Mouse (Mus musculus): ENCODE data around the gene Ctbp2. TPM values are rescaled to one million over a fixed set of nuclear protein-coding genes. Genes with fewer than 3 reads are reported as not detected.

Gene Ctbp2
- polyA plus RNA-seq, 1 experiment from 2014 or later: 129 TPM

DNA sequence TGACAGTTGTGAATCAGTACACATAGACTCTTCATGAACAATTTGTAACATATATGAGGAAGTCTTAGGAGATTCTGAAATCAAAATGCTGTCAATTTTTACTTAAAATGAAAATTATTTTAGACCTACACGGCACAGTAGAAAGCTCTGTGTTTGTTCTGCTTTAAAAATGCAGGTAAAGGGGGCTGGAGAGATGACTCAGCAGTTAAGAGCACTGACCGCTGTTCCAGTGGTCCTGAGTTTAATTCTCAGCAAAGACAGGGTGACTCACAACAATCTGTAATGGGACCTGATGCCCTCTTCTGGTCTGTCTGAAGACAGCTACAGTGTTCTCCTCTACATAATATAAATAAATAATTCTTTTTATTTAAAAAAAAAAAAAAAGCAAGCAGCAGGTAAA is 158.4 kb downstream of the Ctbp2 start:
- Histone ChIP-seq H3K27ac (replicated peaks; ENCODE audit: low read depth, low read length) (no peak overlapping the region), H3K9me3 (replicated peaks; ENCODE audit: control insufficient read depth, low read length) (no peaks in the 10 kb centered on the region), H3K36me3 (replicated peaks; ENCODE audit: control insufficient read depth, insufficient read depth, low read depth, low read length) (no peaks in the 10 kb centered on the region), H3K9ac (replicated peaks; ENCODE audit: low read length) (no peak overlapping the region), H3K4me3 (ENCODE audit: low read depth, low read length) (no peak overlapping the region), H3K4me1 (ENCODE audit: control insufficient read depth, insufficient read depth, low read length) (no peaks in the 10 kb centered on the region), H3K4me2 (ENCODE audit: low read depth, low read length) (no peak overlapping the region), H3K27me3 (ENCODE audit: control insufficient read depth, insufficient read depth, low read length) (no peaks in the 10 kb centered on the region)
- ATAC-seq (replicated peaks; ENCODE audit: insufficient number of reproducible peaks, low FRiP score, low TSS enrichment, low read depth): no peak
- 79% methylated on average over 2 of the region's 2 CpGs for WGBS
- no peak for DNase-seq (ENCODE audit: low spot score)

DNA sequence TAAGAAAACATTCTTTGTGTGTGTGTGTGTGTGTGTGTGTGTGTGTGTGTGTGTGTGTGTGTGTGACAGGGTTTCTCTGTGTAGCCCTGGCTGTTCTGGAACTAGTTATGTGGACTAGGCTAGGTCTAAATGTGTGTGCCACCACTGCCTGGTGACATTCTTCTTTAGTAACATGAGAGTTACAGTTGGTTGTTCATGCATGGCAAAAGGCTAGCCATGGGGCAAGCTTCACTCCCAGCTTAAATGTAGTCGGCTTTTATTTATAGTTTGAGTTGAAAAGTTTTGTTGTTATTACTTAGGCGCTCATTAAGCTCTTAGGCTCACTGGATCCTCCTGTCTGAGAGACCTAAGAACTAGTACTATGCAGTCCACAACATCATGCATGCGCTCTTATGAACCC is 159.8 kb downstream of the Ctbp2 start:
- H3K36me3 ChIP-seq (replicated peaks; ENCODE audit: control insufficient read depth, insufficient read depth, low read depth, low read length): no peaks in the 10 kb centered on the region
- ATAC-seq (replicated peaks; ENCODE audit: insufficient number of reproducible peaks, low FRiP score, low TSS enrichment, low read depth): no peak
- 87% methylated on average over 3 of the region's 3 CpGs for whole genome bisulfite sequencing

DNA sequence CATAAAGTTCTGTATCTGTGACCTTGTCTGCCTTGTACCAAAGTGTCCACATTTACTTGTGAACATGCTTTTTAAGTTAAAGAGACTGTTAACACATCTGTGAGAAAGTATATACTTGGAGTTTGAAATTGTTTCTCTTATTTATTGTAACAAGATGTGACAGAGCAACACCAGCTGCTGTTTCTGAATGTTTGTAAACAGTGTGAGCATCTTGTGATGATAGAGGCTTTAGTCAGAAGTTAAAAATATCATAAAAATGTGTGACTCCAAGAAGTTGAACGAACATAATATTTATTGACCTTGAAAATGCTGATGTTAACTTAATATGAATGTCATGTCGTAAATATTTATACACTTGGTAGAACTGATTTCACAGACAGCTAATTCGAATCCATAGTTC is 173.5 kb downstream of the Ctbp2 start:
- Histone ChIP-seq H3K4me1 (ENCODE audit: control insufficient read depth, insufficient read depth, low read length) (no peaks in the 10 kb centered on the region), H3K27ac (replicated peaks; ENCODE audit: low read depth, low read length) (no peak overlapping the region), H3K9me3 (replicated peaks; ENCODE audit: control insufficient read depth, low read length) (no peaks in the 10 kb centered on the region), H3K4me2 (ENCODE audit: low read depth, low read length) (no peak overlapping the region), H3K36me3 (replicated peaks; ENCODE audit: control insufficient read depth, insufficient read depth, low read depth, low read length) (no peaks in the 10 kb centered on the region), H3K9ac (replicated peaks; ENCODE audit: low read length) (no peak overlapping the region), H3K27me3 (ENCODE audit: control insufficient read depth, insufficient read depth, low read length) (no peaks in the 10 kb centered on the region), H3K4me3 (ENCODE audit: low read depth, low read length) (no peak overlapping the region)
- WGBS: 96% methylated on average over 3 of the region's 3 CpGs
- DNase-seq (ENCODE audit: low spot score): no peak
- ATAC-seq (replicated peaks; ENCODE audit: insufficient number of reproducible peaks, low FRiP score, low TSS enrichment, low read depth): no peak

More for the DNA sequence above, 159.8 kb downstream of the Ctbp2 start:
- no peak overlapping the region for H3K4me3 ChIP-seq (ENCODE audit: low read depth, low read length)
- H3K4me2 ChIP-seq (ENCODE audit: low read depth, low read length): no peak overlapping the region
- H3K27me3 ChIP-seq (ENCODE audit: control insufficient read depth, insufficient read depth, low read length): no peaks in the 10 kb centered on the region
- H3K4me1 ChIP-seq (ENCODE audit: control insufficient read depth, insufficient read depth, low read length): no peaks in the 10 kb centered on the region
- no peak overlapping the region for H3K27ac ChIP-seq (replicated peaks; ENCODE audit: low read depth, low read length)
- H3K9me3 ChIP-seq (replicated peaks; ENCODE audit: control insufficient read depth, low read length): no peaks in the 10 kb centered on the region
- DNase-seq (ENCODE audit: low spot score): no peak
- no peak overlapping the region for H3K9ac ChIP-seq (replicated peaks; ENCODE audit: low read length)

DNA sequence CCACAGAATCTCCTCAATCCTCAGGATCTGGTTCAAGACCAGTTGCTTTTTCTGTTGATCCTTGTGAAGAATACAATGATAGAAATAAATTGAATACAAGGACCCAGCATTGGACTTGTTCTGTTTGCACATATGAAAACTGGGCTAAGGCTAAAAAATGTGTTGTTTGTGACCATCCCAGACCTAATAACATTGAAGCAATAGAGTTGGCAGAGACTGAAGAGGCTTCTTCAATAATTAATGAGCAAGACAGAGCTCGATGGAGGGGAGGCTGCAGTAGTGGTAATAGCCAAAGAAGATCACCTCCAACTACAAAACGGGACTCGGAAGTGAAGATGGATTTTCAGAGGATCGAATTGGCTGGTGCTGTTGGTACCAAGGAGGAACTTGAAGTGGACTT is 174.2 kb downstream of the Ctbp2 start:
- ATAC-seq (replicated peaks; ENCODE audit: insufficient number of reproducible peaks, low FRiP score, low TSS enrichment, low read depth) (no peak), DNase-seq (ENCODE audit: low spot score) (no peak)
- Histone ChIP-seq H3K9ac (replicated peaks; ENCODE audit: low read length) (no peak overlapping the region), H3K4me1 (ENCODE audit: control insufficient read depth, insufficient read depth, low read length) (no peaks in the 10 kb centered on the region), H3K4me3 (ENCODE audit: low read depth, low read length) (no peak overlapping the region), H3K4me2 (ENCODE audit: low read depth, low read length) (no peak overlapping the region), H3K9me3 (replicated peaks; ENCODE audit: control insufficient read depth, low read length) (no peaks in the 10 kb centered on the region), H3K27ac (replicated peaks; ENCODE audit: low read depth, low read length) (no peak overlapping the region), H3K27me3 (ENCODE audit: control insufficient read depth, insufficient read depth, low read length) (no peaks in the 10 kb centered on the region), H3K36me3 (replicated peaks; ENCODE audit: control insufficient read depth, insufficient read depth, low read depth, low read length) (no peaks in the 10 kb centered on the region)
- WGBS: 93% methylated on average over 4 of the region's 4 CpGs

DNA sequence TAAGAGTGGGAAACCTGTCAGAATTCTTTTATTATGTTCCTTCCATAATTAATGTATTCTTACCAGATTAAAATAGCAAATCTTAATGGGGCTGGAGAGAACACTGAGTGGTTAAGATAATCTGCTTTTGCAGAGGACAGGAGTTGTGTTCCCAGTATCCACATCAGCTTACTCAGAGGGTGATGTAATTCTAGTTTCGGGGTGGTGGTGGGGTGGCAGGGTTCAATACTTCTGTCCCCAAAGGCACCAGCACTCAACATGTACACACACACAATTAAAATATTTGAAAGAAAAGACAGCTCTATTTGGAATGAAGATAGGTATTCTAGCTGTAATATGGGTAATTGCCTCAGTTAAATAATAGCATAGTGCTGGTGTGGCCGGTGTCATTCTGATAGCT is 183.6 kb downstream of the Ctbp2 start:
- Histone ChIP-seq H3K27ac (replicated peaks; ENCODE audit: low read depth, low read length) (no peak overlapping the region), H3K9ac (replicated peaks; ENCODE audit: low read length) (no peak overlapping the region), H3K9me3 (replicated peaks; ENCODE audit: control insufficient read depth, low read length) (no peaks in the 10 kb centered on the region), H3K4me3 (ENCODE audit: low read depth, low read length) (no peak overlapping the region), H3K36me3 (replicated peaks; ENCODE audit: control insufficient read depth, insufficient read depth, low read depth, low read length) (no peaks in the 10 kb centered on the region), H3K4me1 (ENCODE audit: control insufficient read depth, insufficient read depth, low read length) (no peaks in the 10 kb centered on the region), H3K4me2 (ENCODE audit: low read depth, low read length) (no peak overlapping the region), H3K27me3 (ENCODE audit: control insufficient read depth, insufficient read depth, low read length) (no peaks in the 10 kb centered on the region)
- DNase-seq (ENCODE audit: low spot score) (no peak), ATAC-seq (replicated peaks; ENCODE audit: insufficient number of reproducible peaks, low FRiP score, low TSS enrichment, low read depth) (no peak)
- 90% methylated on average over 2 of the region's 2 CpGs for WGBS

DNA sequence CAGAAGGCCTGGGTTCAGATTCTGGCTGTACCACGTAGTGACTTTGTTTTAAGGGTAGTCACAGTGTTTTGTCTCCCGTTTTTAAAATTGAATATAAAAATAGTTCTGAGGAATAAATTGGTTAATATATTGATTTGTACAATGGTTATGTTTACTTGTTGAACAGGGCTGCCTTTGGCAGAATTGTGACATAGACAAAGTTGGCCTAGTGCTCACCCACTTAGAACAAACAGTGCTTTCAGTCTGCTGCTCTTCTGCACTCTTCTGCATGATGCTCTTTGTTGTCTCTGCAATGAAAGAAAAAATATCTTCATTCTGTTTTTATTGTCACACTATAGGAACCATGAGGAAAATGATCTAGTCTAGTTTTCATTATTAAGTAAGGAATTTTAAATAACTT is 185.0 kb downstream of the Ctbp2 start:
- no peaks in the 10 kb centered on the region for H3K36me3 ChIP-seq (replicated peaks; ENCODE audit: control insufficient read depth, insufficient read depth, low read depth, low read length)
- no peak overlapping the region for H3K4me3 ChIP-seq (ENCODE audit: low read depth, low read length)
- no peaks in the 10 kb centered on the region for H3K27me3 ChIP-seq (ENCODE audit: control insufficient read depth, insufficient read depth, low read length)
- no peaks in the 10 kb centered on the region for H3K4me1 ChIP-seq (ENCODE audit: control insufficient read depth, insufficient read depth, low read length)
- DNase-seq (ENCODE audit: low spot score) (no peak), ATAC-seq (replicated peaks; ENCODE audit: insufficient number of reproducible peaks, low FRiP score, low TSS enrichment, low read depth) (no peak)
- no peak overlapping the region for H3K4me2 ChIP-seq (ENCODE audit: low read depth, low read length)
- WGBS: 85% methylated on average over 2 of the region's 2 CpGs
- no peak overlapping the region for H3K27ac ChIP-seq (replicated peaks; ENCODE audit: low read depth, low read length)
- H3K9me3 ChIP-seq (replicated peaks; ENCODE audit: control insufficient read depth, low read length): no peaks in the 10 kb centered on the region
- no peak overlapping the region for H3K9ac ChIP-seq (replicated peaks; ENCODE audit: low read length)

Other genes with a start within 250 kb of the Ctbp2 start
- gene Zranb1, start 193.2 kb downstream of the Ctbp2 start, polyA plus RNA-seq (2014; fragmentation: Nextera tagmentation; extraction: Ambion mirVana): 17.4 and 19.2 TPM in 2 replicates
- 75.6 and 87.9 TPM in 2 replicates for gene Fgfr2, start 1.0 kb downstream of the Ctbp2 start, polyA plus RNA-seq (2014; fragmentation: Nextera tagmentation; extraction: Ambion mirVana)

Measured in embryonic facial prominence, embryonic 11.5 days (tissue).